Mouse (Mus musculus) heart, adult 2 months (tissue): ENCODE results near the gene Soga1.

ENCODE experiments used
- CTCF ChIP-seq: fragments of 200-600 bp; IDR thresholded peaks from 2 replicates; pipeline ENCODE4 v1.8.1; 2022; ENCODE audit warnings: antibody characterized with exemption, mild to moderate bottlenecking, moderate library complexity
- EP300 ChIP-seq: fragments of 200-500 bp; IDR thresholded peaks from 2 replicates; pipeline ENCODE4 v1.6.1; 2011; ENCODE audit warnings: low read depth, low read length, control low read depth; ENCODE audit not compliant: insufficient read depth
- POLR2A ChIP-seq: fragments of 200-500 bp; IDR thresholded peaks from 2 replicates; pipeline ENCODE4 v1.6.1; 2011; ENCODE audit warnings: mild to moderate bottlenecking, low read depth, low read length, control low read depth; ENCODE audit not compliant: insufficient read depth

DNA sequence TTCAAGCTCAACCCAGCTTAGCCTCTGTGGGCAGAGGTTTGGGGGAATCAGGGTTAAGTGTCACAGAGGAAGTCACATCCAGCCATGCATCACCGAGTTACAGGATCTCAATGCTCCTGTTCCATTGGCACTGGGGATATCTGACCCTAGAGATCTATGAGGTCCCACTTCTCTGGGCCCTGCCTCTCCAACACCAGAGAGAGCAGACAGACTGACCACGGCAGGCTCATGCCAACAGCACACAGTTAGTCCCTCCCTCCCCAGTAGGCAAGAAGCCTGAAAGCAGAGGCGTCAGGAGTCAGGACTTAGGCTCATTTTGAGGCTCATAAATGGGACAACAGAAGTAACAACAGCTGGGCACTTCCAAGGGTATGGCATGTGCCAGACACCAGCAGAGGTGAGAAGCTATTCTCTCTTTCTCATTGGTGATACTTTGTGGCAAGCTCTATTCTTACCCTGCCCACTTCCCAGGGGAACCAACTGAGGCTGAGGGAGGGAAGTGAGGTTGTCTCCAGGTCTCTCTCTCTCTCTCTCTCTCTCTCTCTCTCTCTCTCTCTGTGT lies 9.2 kb downstream of the Soga1 start:
- TF ChIP-seq CTCF (no peak), POLR2A (no peak), EP300 (no peak)
